In genomic region chr5:125332333-125332732, GRCm38 (mm10) we compare ENCODE assay signal across 17 mouse cellular contexts. TPM values are rescaled to one million over a fixed set of nuclear protein-coding genes. Genes with fewer than 3 reads are reported as not detected.
DNase-seq lines count a peak whose midpoint lies in the region; ATAC-seq lines count a peak whose summit lies in the region.
"Had no signal": no experiment of that assay in that cellular context is flagged by ENCODE, and none has a peak within 500 bp of the region (broad histone marks: within the 10 kb centered on the region; RNA-seq: fewer than 3 reads in every experiment).

No protein-coding gene starts in this region.

- no peak overlapping the region for H3K9ac ChIP-seq in kidney, embryonic 15.5 days
- H3K9ac ChIP-seq: forebrain, postnatal 0 days; hindbrain, embryonic 15.5 days; lung, embryonic 15.5 days; neural tube, embryonic 13.5 days had no signal

- H3K4me1 ChIP-seq in kidney, embryonic 15.5 days: peaks cover 39% of the 10 kb centered on the region
- peaks cover 50% of the 10 kb centered on the region for H3K4me1 ChIP-seq in embryonic facial prominence, embryonic 10.5 days
- peaks cover 37% of the 10 kb centered on the region for H3K4me1 ChIP-seq in limb, embryonic 10.5 days

- no peaks in the 10 kb centered on the region for H3K9me3 ChIP-seq in kidney, embryonic 15.5 days (replicated peaks)
- no peaks in the 10 kb centered on the region for H3K9me3 ChIP-seq in embryonic facial prominence, embryonic 10.5 days
- no peaks in the 10 kb centered on the region for H3K9me3 ChIP-seq in limb, embryonic 10.5 days (replicated peaks)
- H3K9me3 ChIP-seq: hindbrain, embryonic 15.5 days; lung, embryonic 15.5 days; neural tube, embryonic 13.5 days had no signal

- no peak overlapping the region for H3K4me2 ChIP-seq in kidney, embryonic 15.5 days
- H3K4me2 ChIP-seq: hindbrain, embryonic 15.5 days; lung, embryonic 15.5 days; neural tube, embryonic 13.5 days had no signal

- DNase-seq in heart, adult 11 months: peak; percentile 83
- no peak for DNase-seq in heart, adult 9 months (ENCODE audit: low spot score in 2 of 2)
- no peak for DNase-seq in kidney, postnatal 10 days
- DNase-seq in embryonic facial prominence, embryonic 10.5 days (ENCODE audit: low spot score): no peak
- DNase-seq in limb, embryonic 10.5 days (ENCODE audit: low spot score): no peak
- DNase-seq in urinary bladder, adult 18-20 months (ENCODE audit: low spot score in 2 of 2): no peak
- no peak for DNase-seq in spleen, postnatal 36 days (ENCODE audit: low spot score in 2 of 2)
- DNase-seq: cerebellum, adult 9-11 months; forebrain, postnatal 0 days; gastrocnemius, postnatal 10 days; kidney, postnatal 4 days; layer of hippocampus, postnatal 36 days had no signal

- no peak overlapping the region for H3K4me3 ChIP-seq in kidney, embryonic 15.5 days (replicated peaks)
- no peak overlapping the region for H3K4me3 ChIP-seq in embryonic facial prominence, embryonic 10.5 days
- H3K4me3 ChIP-seq in limb, embryonic 10.5 days: no peak overlapping the region
- H3K4me3 ChIP-seq: erythroblast, embryonic 14.5 days; hindbrain, embryonic 15.5 days; lung, embryonic 15.5 days; neural tube, embryonic 13.5 days had no signal

- H3K27ac ChIP-seq in kidney, embryonic 15.5 days: peak overlapping the region; percentile 57
- peak overlapping the region; percentile 57; the same call in 1 of the 2 replicates for H3K27ac ChIP-seq in embryonic facial prominence, embryonic 10.5 days (replicated peaks)
- peak overlapping the region; percentile 4; the same call in 1 of the 2 replicates for H3K27ac ChIP-seq in limb, embryonic 10.5 days
- H3K27ac ChIP-seq: hindbrain, embryonic 15.5 days; lung, embryonic 15.5 days; neural tube, embryonic 13.5 days had no signal

- no peaks in the 10 kb centered on the region for H3K27me3 ChIP-seq in kidney, embryonic 15.5 days
- no peaks in the 10 kb centered on the region for H3K27me3 ChIP-seq in embryonic facial prominence, embryonic 10.5 days (replicated peaks; ENCODE audit: low read depth, poor library complexity, severe bottlenecking)
- no peaks in the 10 kb centered on the region for H3K27me3 ChIP-seq in limb, embryonic 10.5 days (ENCODE audit: low read depth, poor library complexity, severe bottlenecking)
- H3K27me3 ChIP-seq: hindbrain, embryonic 15.5 days; lung, embryonic 15.5 days; neural tube, embryonic 13.5 days had no signal

- no peak for ATAC-seq in kidney, embryonic 15.5 days (replicated peaks; ENCODE audit: low FRiP score)
- ATAC-seq: forebrain, postnatal 0 days had no signal

- 77% methylated on average over 4 of the region's 4 CpGs for WGBS in kidney, embryonic 15.5 days
- 83% methylated on average over 4 of the region's 4 CpGs for WGBS in embryonic facial prominence, embryonic 10.5 days
- WGBS in limb, embryonic 10.5 days: 85% methylated on average over 4 of the region's 4 CpGs

- H3K36me3 ChIP-seq in kidney, embryonic 15.5 days: no peaks in the 10 kb centered on the region
- H3K36me3 ChIP-seq in embryonic facial prominence, embryonic 10.5 days (replicated peaks): peaks cover 9% of the 10 kb centered on the region; the same call in 1 of the 2 replicates
- no peaks in the 10 kb centered on the region for H3K36me3 ChIP-seq in limb, embryonic 10.5 days
- H3K36me3 ChIP-seq: hindbrain, embryonic 15.5 days; lung, embryonic 15.5 days; neural tube, embryonic 13.5 days had no signal

RNA-seq across cellular contexts. Expression of gene Scarb1, which starts 8.6 kb away (rescaled TPM):
- 67.6 and 97.9 TPM in 2 replicates for polyA plus RNA-seq in kidney, embryonic 15.5 days (2015; fragmentation: Nextera tagmentation; extraction: Ambion mirVana)
- polyA plus RNA-seq in embryonic facial prominence, embryonic 10.5 days (2016; fragmentation: Nextera tagmentation; extraction: Ambion mirVana): 43.2 and 47.3 TPM in 2 replicates
- polyA plus RNA-seq in limb, embryonic 10.5 days (2016; fragmentation: Nextera tagmentation; extraction: Ambion mirVana): 43.5 and 45.2 TPM in 2 replicates

RNA-seq across cellular contexts. Expression of gene Gm10382, which starts 56.8 kb away (rescaled TPM):
- 0.31 and 0.49 TPM in 2 replicates for polyA plus RNA-seq in kidney, embryonic 15.5 days (2015; fragmentation: Nextera tagmentation; extraction: Ambion mirVana)
- polyA plus RNA-seq in embryonic facial prominence, embryonic 10.5 days (2016; fragmentation: Nextera tagmentation; extraction: Ambion mirVana): 0.53 and 0.60 TPM in 2 replicates
- 0.44 and 0.54 TPM in 2 replicates for polyA plus RNA-seq in limb, embryonic 10.5 days (2016; fragmentation: Nextera tagmentation; extraction: Ambion mirVana)

RNA-seq across cellular contexts. Expression of gene Ubc, which starts 57.7 kb away (rescaled TPM):
- polyA plus RNA-seq in kidney, embryonic 15.5 days (2015; fragmentation: Nextera tagmentation; extraction: Ambion mirVana): 1,049 and 1,140 TPM in 2 replicates
- 957 and 988 TPM in 2 replicates for polyA plus RNA-seq in embryonic facial prominence, embryonic 10.5 days (2016; fragmentation: Nextera tagmentation; extraction: Ambion mirVana)
- 856 and 992 TPM in 2 replicates for polyA plus RNA-seq in limb, embryonic 10.5 days (2016; fragmentation: Nextera tagmentation; extraction: Ambion mirVana)

Comparison
In these comparisons a context has a peak if more than half of its experiments do, and no peak if none do; other contexts are left out.
1. H3K27ac ChIP-seq: peak in every context shown above with its lines; median percentile 57 in kidney, embryonic 15.5 days; 57 in embryonic facial prominence, embryonic 10.5 days; 4 in limb, embryonic 10.5 days.